Mouse (Mus musculus) limb, embryonic 11.5 days (tissue): ENCODE measurements around the gene Stim1. TPM values are rescaled to one million over a fixed set of nuclear protein-coding genes. Genes with fewer than 3 reads are reported as not detected.
"Not testable (repeated sequence)": the region's sequence is repeated elsewhere in the genome, so short reads cannot be mapped to it uniquely, and the experiment has no call there.

ENCODE experiments used
- ATAC-seq: fragments of 200-750 bp; cut with Nextera tagmentation; 2 replicates; pipeline ENCODE4 v1.8.0; 2017; ENCODE audit warnings: low read depth; ENCODE audit not compliant: insufficient number of reproducible peaks, low FRiP score, low TSS enrichment
- DNase-seq: peaks from one replicate; pipeline ENCODE4 v3.0.0-alpha.2; 2015; ENCODE audit warnings: low spot score
- H3K27ac ChIP-seq: fragments of 300-500 bp; sonication (generic); replicated peaks from 2 replicates; pipeline ENCODE4 v1.5.1; 2014; ENCODE audit warnings: low read depth, mild to moderate bottlenecking, low read length
- H3K27me3 ChIP-seq: fragments of 300-500 bp; sonication (generic); 2 replicates; pipeline ENCODE4 v1.6.1; 2014; ENCODE audit warnings: mild to moderate bottlenecking, low read length, mixed read lengths; ENCODE audit not compliant: control insufficient read depth, insufficient read depth
- H3K36me3 ChIP-seq: fragments of 300-500 bp; sonication (generic); 2 replicates; pipeline ENCODE4 v1.6.1; 2014; ENCODE audit warnings: mild to moderate bottlenecking, low read length, moderate library complexity, mixed read lengths; ENCODE audit not compliant: control insufficient read depth, insufficient read depth
- H3K4me1 ChIP-seq: fragments of 300-500 bp; sonication (generic); 2 replicates; pipeline ENCODE4 v1.6.1; 2014; ENCODE audit warnings: low read length, mixed read lengths; ENCODE audit not compliant: control insufficient read depth, insufficient read depth
- H3K4me2 ChIP-seq: fragments of 300-500 bp; sonication (generic); 2 replicates; pipeline ENCODE4 v1.6.1; 2014; ENCODE audit warnings: low read depth, mild to moderate bottlenecking, moderate library complexity; ENCODE audit not compliant: severe bottlenecking
- H3K4me3 ChIP-seq: fragments of 300-500 bp; sonication (generic); 2 replicates; pipeline ENCODE4 v1.5.1; 2014; ENCODE audit warnings: low read depth, low read length
- H3K9ac ChIP-seq: fragments of 300-500 bp; sonication (generic); 2 replicates; pipeline ENCODE4 v1.6.1; 2014; ENCODE audit warnings: mild to moderate bottlenecking, low read length
- H3K9me3 ChIP-seq: fragments of 300-500 bp; sonication (generic); 2 replicates; pipeline ENCODE4 v1.6.1; 2016; ENCODE audit warnings: low read length; ENCODE audit not compliant: control insufficient read depth
- WGBS: fragments of 180-500 bp; shearing (Covaris S2); extraction: QIAGEN DNeasy Blood & Tissue Kit; methylation state at CpG from one replicate; pipeline ENCODE4 v1.1.7; 2014; 5-methylcytosine and 5-hydroxymethylcytosine counted together
- polyA plus RNA-seq: library from polyadenylated mRNA; unstranded; fragments of >200 nt; fragmentation: Nextera tagmentation; extraction: Ambion mirVana; gene quantifications from 2 replicates; pipeline ENCODE4 v1.2.1, GENCODE M21; 2014

Gene Stim1
- polyA plus RNA-seq, 1 experiment from 2014 or later, result 14.2 TPM

GRCm38 (mm10) chr7:102480821-102481220 is 213.2 kb downstream of the Stim1 start:
- Histone ChIP-seq H3K9ac (no peak overlapping the region), H3K4me1 (no peaks in the 10 kb centered on the region), H3K27me3 (no peaks in the 10 kb centered on the region), H3K4me3 (no peak overlapping the region), H3K36me3 (no peaks in the 10 kb centered on the region), H3K9me3 (no peaks in the 10 kb centered on the region), H3K4me2 (no peak overlapping the region), H3K27ac (no peak overlapping the region)
- 91% methylated on average over 4 of the region's 4 CpGs for WGBS
- DNase-seq (no peak), ATAC-seq (no peak)

- ATAC-seq (no peak), DNase-seq (no peak)
- 93% methylated on average over 4 of the region's 4 CpGs for WGBS
- Histone ChIP-seq H3K9ac (no peak within 1 kb of the TSS), H3K36me3 (no peaks in the 10 kb centered on the region), H3K4me2 (no peak within 1 kb of the TSS), H3K27me3 (no peaks in the 10 kb centered on the region), H3K4me3 (no peak within 1 kb of the TSS), H3K27ac (no peak within 1 kb of the TSS), H3K4me1 (no peaks in the 10 kb centered on the region), H3K9me3 (no peaks in the 10 kb centered on the region)
These were observed 214.0 kb downstream of the Stim1 start, which contains the start of gene Olfr543 for GRCm38 (mm10) chr7:102481579-102481978. Gene Olfr543 (minus strand): TSS chr7:102481679.

GRCm38 (mm10) chr7:102483665-102484064 is 216.1 kb downstream of the Stim1 start:
- Histone ChIP-seq H3K36me3 (no peaks in the 10 kb centered on the region), H3K27me3 (no peaks in the 10 kb centered on the region), H3K9ac (no peak overlapping the region), H3K9me3 (no peaks in the 10 kb centered on the region), H3K4me1 (no peaks in the 10 kb centered on the region), H3K4me3 (no peak overlapping the region), H3K4me2 (no peak overlapping the region), H3K27ac (no peak overlapping the region)
- DNase-seq (no peak), ATAC-seq (no peak)
- WGBS, result 95% methylated on average over 2 of the region's 2 CpGs

GRCm38 (mm10) chr7:102484766-102485165 is 217.2 kb downstream of the Stim1 start:
- H3K9ac ChIP-seq, DNase-seq, H3K27me3 ChIP-seq, H3K4me1 ChIP-seq, ATAC-seq, H3K27ac ChIP-seq, H3K36me3 ChIP-seq, H3K4me2 ChIP-seq, H3K9me3 ChIP-seq, H3K4me3 ChIP-seq: not testable (repeated sequence)
- 51% methylated on average over 7 of the region's 8 CpGs for WGBS

- Histone ChIP-seq H3K4me1 (no peaks in the 10 kb centered on the region), H3K9me3 (no peaks in the 10 kb centered on the region), H3K27ac (no peak overlapping the region), H3K36me3 (no peaks in the 10 kb centered on the region), H3K9ac (no peak overlapping the region), H3K4me2 (no peak overlapping the region), H3K4me3 (no peak overlapping the region), H3K27me3 (no peaks in the 10 kb centered on the region)
- ATAC-seq (no peak), DNase-seq (no peak)
- whole genome bisulfite sequencing, result 74% methylated on average over 1 of the region's 1 CpGs
These were observed 218.5 kb downstream of the Stim1 start for GRCm38 (mm10) chr7:102486105-102486504.

Other genes starting within 250 kb of the Stim1 start
- gene Il18bp, start 249.1 kb upstream of the Stim1 start, polyA plus RNA-seq, result 3.1 and 3.9 TPM in 2 replicates
- 29.0 and 30.3 TPM in 2 replicates for gene Rnf121, start 202.3 kb upstream of the Stim1 start, polyA plus RNA-seq
- gene Xndc1, start 202.3 kb upstream of the Stim1 start, polyA plus RNA-seq, result 30.0 and 30.3 TPM in 2 replicates
- gene Xntrpc, start 202.1 kb upstream of the Stim1 start, polyA plus RNA-seq, result 1.6 and 2.4 TPM in 2 replicates
- gene Trpc2, start 184.7 kb upstream of the Stim1 start, polyA plus RNA-seq, result not detected in 2 replicates
- 0.67 and 2.1 TPM in 2 replicates for gene Art1, start 166.1 kb upstream of the Stim1 start, polyA plus RNA-seq
- gene Art5, start 158.3 kb upstream of the Stim1 start, polyA plus RNA-seq, result 4.9 and 5.8 TPM in 2 replicates
- gene Chrna10, start 151.0 kb upstream of the Stim1 start, polyA plus RNA-seq, result 0.28 TPM in 1 of 2 replicates, not detected in the other
- 53.7 and 55.2 TPM in 2 replicates for gene Nup98, start 57.6 kb upstream of the Stim1 start, polyA plus RNA-seq
- gene Pgap2, start 57.6 kb upstream of the Stim1 start, polyA plus RNA-seq, result 73.7 and 78.3 TPM in 2 replicates
- gene Rhog, start 11.8 kb upstream of the Stim1 start, polyA plus RNA-seq, result 54.4 and 58.7 TPM in 2 replicates
- 261 and 275 TPM in 2 replicates for gene Rrm1, start 173.9 kb downstream of the Stim1 start, polyA plus RNA-seq
- 0.23 and 0.56 TPM in 2 replicates for gene Olfr543, start 213.9 kb downstream of the Stim1 start, polyA plus RNA-seq
- 0.05 and 0.09 TPM in 2 replicates for gene Olfr544, start 220.5 kb downstream of the Stim1 start, polyA plus RNA-seq
- 0.39 TPM in 1 of 2 replicates, not detected in the other for gene Olfr545, start 231.8 kb downstream of the Stim1 start, polyA plus RNA-seq